Mouse (Mus musculus) G1E (cell line): ENCODE measurements around the gene Rbm18.

Experiments used
- CTCF ChIP-seq: IDR thresholded peaks from 2 replicates; pipeline ENCODE4 v1.5.1; 2012; ENCODE audit warnings: low read depth, low read length, inconsistent platforms, mixed read lengths
- GATA1 ChIP-seq: IDR thresholded peaks from 2 replicates; pipeline ENCODE4 v1.6.1; 2012; ENCODE audit warnings: borderline replicate concordance, low read length, inconsistent platforms, mixed read lengths

GRCm38 (mm10) chr2:36103555-36104367, 32.8 kb downstream of the Rbm18 start:
- TF ChIP-seq GATA1: no peak
- TF ChIP-seq CTCF: no peak
